Mouse (Mus musculus) B cell, adult (primary cell): Measurements from ENCODE around the gene Rab21. TPM values are rescaled to one million over a fixed set of nuclear protein-coding genes. Genes with fewer than 3 reads are reported as not detected.

ENCODE experiments used
- total RNA-seq: library from RNA; stranded (reverse); gene quantifications from 4 replicates; pipeline ENCODE4 v1.2.4, GENCODE M21; 2023; ENCODE audit not compliant: inconsistent age

Gene Rab21
- 82.8 to 95.3 TPM (median 86.6 TPM) in 4 replicates for total RNA-seq

GRCm38 (mm10) chr10:115315473-115316171 lies at the start of gene Rab21:
Gene Rab21, minus strand, starts transcription at chr10:115315594.

GRCm38 (mm10) chr10:115361840-115362622 lies 46.6 kb upstream of the Rab21 start, which contains the start of gene Tmem19:
Gene Tmem19, minus strand, starts transcription at chr10:115362501.

GRCm38 (mm10) chr10:115251088-115251934 lies 64.1 kb downstream of the Rab21 start, which contains the start of gene Tbc1d15:
Gene Tbc1d15, minus strand, starts transcription at chr10:115251467.

Other genes with a start within 250 kb of the Rab21 start
- not detected in 4 replicates for gene Tph2, start 130.6 kb downstream of the Rab21 start, total RNA-seq
- gene Tbc1d15, start 64.1 kb downstream of the Rab21 start, total RNA-seq, result 107 to 136 TPM (median 132 TPM) in 4 replicates
- 24.7 to 34.2 TPM (median 29.8 TPM) in 4 replicates for gene Tmem19, start 46.9 kb upstream of the Rab21 start, total RNA-seq
- 3.9 to 7.6 TPM (median 6.4 TPM) in 4 replicates for gene Thap2, start 68.8 kb upstream of the Rab21 start, total RNA-seq
- 69.7 to 76.9 TPM (median 73.3 TPM) in 4 replicates for gene Zfc3h1, start 69.4 kb upstream of the Rab21 start, total RNA-seq